Mouse (Mus musculus): Measurements from ENCODE around the gene Pgap2.

Gene Pgap2

GRCm38 (mm10) chr7:102266401-102267042, 56.5 kb downstream of the Pgap2 start:
- no peak for DNase-seq (ENCODE audit: inconsistent ontology term)

- peak; percentile 94 for DNase-seq (ENCODE audit: inconsistent ontology term)
Observed at GRCm38 (mm10) chr7:102267113-102267579, 57.1 kb downstream of the Pgap2 start.

GRCm38 (mm10) chr7:102267601-102268394, 57.8 kb downstream of the Pgap2 start, which contains the start of gene Stim1:
Stim1 (plus strand) TSS chr7:102267806.
- peak; percentile 84 for DNase-seq (ENCODE audit: inconsistent ontology term)

GRCm38 (mm10) chr7:102268395-102268748, 58.4 kb downstream of the Pgap2 start:
- DNase-seq (ENCODE audit: inconsistent ontology term): no peak

- DNase-seq (ENCODE audit: inconsistent ontology term): no peak
Observed at GRCm38 (mm10) chr7:102272422-102272948, 62.5 kb downstream of the Pgap2 start.

- DNase-seq (ENCODE audit: inconsistent ontology term): no peak
Observed at GRCm38 (mm10) chr7:102281403-102281802, 71.4 kb downstream of the Pgap2 start.

- no peak for DNase-seq (ENCODE audit: inconsistent ontology term)
Observed at GRCm38 (mm10) chr7:102282261-102282660, 72.3 kb downstream of the Pgap2 start.

Data from Muller cell, postnatal 12 days (primary cell).